Mouse (Mus musculus): ENCODE data around the gene Spaca7. TPM values are rescaled to one million over a fixed set of nuclear protein-coding genes. Genes with fewer than 3 reads are reported as not detected.
A peak's percentile ranks its signal among the peaks of the same experiment; 100 is the strongest.

The Spaca7 gene
- total and polyA plus RNA-seq, 2 experiments from 2014 or later, result not detected

DNA sequence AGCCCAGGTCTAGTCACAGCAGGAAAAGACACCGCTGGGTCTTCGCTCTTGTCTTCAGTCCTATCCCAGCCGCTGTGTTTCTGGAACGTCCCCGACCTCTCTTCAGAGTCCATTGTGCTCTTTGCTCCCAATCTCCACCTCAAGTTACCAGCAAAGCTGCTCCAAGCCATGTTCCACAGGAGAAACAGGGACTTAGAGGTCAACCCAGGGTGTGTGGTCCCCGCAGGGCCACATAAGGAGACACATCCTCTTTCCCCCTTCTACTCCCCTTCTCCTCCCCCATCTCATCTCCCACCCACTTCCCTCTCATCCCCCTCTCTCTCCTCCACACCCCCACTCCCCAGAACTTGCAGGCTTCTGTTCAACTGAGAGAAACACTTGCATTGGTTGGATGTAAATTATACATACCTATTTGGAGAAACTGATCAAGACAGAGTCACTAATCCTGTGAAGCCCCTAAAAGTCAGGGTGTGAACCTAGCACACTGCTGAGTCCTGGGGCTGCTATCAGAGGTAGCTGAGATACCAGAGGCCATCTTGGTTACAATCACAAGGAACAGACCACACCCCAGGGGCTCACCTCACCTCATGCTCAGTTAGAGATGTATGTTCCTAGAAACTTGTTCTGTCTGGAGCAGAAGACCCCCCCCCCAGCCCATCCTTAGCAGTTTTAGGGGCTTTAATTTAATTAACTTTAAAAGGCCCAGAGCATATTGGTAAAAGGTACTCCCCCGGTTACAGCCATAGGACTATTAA is 25.2 kb upstream of the Spaca7 start:
- ATAC-seq, result no peak
- H3K36me3 ChIP-seq (ENCODE audit: insufficient read depth, low read length), result no peaks in the 10 kb centered on the region
- H3K27ac ChIP-seq, result no peak overlapping the region
- no peak for DNase-seq (ENCODE audit: low spot score)
- no peaks in the 10 kb centered on the region for H3K4me1 ChIP-seq (ENCODE audit: insufficient read depth, low read length)
- peaks cover 3% of the 10 kb centered on the region; the same call in 1 of the 2 replicates for H3K9me3 ChIP-seq (ENCODE audit: low read length)
- H3K4me2 ChIP-seq (ENCODE audit: low read depth, low read length), result no peak overlapping the region
- WGBS, result 58% methylated on average over 7 of the region's 7 CpGs
- H3K4me3 ChIP-seq (ENCODE audit: low read length), result no peak overlapping the region
- H3K9ac ChIP-seq (replicated peaks; ENCODE audit: low read length), result no peak overlapping the region
- peaks cover 1% of the 10 kb centered on the region; the same call in 1 of the 2 replicates for H3K27me3 ChIP-seq (ENCODE audit: insufficient read depth, low read length)
- TF ChIP-seq CTCF (IDR thresholded peaks at IDR 0.05; ENCODE audit: low read depth), result no peak

DNA sequence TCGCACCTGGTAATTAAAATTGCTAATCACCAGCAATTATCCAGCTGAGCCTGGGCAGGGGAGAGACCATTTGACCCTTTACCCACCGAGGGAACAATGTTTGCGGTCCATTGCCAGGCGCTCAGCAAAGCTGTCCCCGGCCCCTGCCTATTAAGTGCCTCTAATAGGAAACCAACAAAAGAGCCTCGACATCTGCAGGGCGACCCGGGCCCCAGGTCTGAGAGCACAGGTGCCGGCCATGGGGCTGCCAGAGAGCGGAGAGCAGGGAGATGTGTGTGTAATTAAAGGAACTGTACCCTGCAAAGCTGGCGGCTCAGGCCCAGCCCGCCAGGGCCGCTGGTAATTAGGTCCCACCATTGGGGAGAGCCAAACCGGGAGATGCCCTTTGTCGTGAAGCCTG is 24.6 kb upstream of the Spaca7 start:
- Histone ChIP-seq H3K4me1 (ENCODE audit: insufficient read depth, low read length) (no peaks in the 10 kb centered on the region), H3K4me2 (ENCODE audit: low read depth, low read length) (no peak overlapping the region)
- ATAC-seq, result no peak

DNA sequence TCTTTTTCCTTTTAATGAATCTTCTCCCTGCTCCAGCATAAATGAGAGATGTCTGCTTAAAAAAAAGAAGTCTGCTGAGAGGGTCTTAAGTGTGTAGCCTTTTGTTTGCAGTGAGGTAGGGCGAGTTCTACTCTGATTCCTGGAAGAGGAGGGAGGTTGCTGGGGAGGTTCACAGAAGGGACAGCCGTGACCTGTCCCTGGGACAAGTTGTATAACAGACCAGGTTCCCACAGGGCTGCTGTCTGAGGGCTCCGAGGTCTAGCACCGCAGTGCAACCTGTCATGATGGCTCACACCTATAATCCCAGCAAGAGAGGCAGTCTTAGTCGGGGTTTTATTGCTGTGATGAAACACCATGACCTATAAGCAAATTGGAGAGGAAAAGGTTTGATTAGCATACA is 24.1 kb upstream of the Spaca7 start:
- TF ChIP-seq CTCF (IDR thresholded peaks at IDR 0.05; ENCODE audit: low read depth), result no peak
- H3K36me3 ChIP-seq (ENCODE audit: insufficient read depth, low read length), result no peaks in the 10 kb centered on the region
- H3K27ac ChIP-seq, result no peak overlapping the region
- H3K4me2 ChIP-seq (ENCODE audit: low read depth, low read length), result no peak overlapping the region
- ATAC-seq (no peak), DNase-seq (ENCODE audit: low spot score) (no peak)
- WGBS, result 58% methylated on average over 5 of the region's 5 CpGs
- H3K9me3 ChIP-seq (ENCODE audit: low read length), result peaks cover 3% of the 10 kb centered on the region; the same call in 1 of the 2 replicates
- no peaks in the 10 kb centered on the region for H3K27me3 ChIP-seq (ENCODE audit: insufficient read depth, low read length)
- H3K4me3 ChIP-seq (ENCODE audit: low read length), result no peak overlapping the region
- H3K4me1 ChIP-seq (ENCODE audit: insufficient read depth, low read length), result no peaks in the 10 kb centered on the region
- H3K9ac ChIP-seq (replicated peaks; ENCODE audit: low read length), result no peak overlapping the region

More for the DNA sequence above, 24.6 kb upstream of the Spaca7 start:
- WGBS, result 12% methylated on average over 15 of the region's 15 CpGs
- no peak overlapping the region for H3K27ac ChIP-seq
- no peaks in the 10 kb centered on the region for H3K27me3 ChIP-seq (ENCODE audit: insufficient read depth, low read length)
- no peak for TF ChIP-seq CTCF (IDR thresholded peaks at IDR 0.05; ENCODE audit: low read depth)
- no peaks in the 10 kb centered on the region for H3K36me3 ChIP-seq (ENCODE audit: insufficient read depth, low read length)
- H3K4me3 ChIP-seq (ENCODE audit: low read length), result no peak overlapping the region
- no peak for DNase-seq (ENCODE audit: low spot score)
- H3K9ac ChIP-seq (replicated peaks; ENCODE audit: low read length), result no peak overlapping the region
- peaks cover 3% of the 10 kb centered on the region; the same call in 1 of the 2 replicates for H3K9me3 ChIP-seq (ENCODE audit: low read length)

DNA sequence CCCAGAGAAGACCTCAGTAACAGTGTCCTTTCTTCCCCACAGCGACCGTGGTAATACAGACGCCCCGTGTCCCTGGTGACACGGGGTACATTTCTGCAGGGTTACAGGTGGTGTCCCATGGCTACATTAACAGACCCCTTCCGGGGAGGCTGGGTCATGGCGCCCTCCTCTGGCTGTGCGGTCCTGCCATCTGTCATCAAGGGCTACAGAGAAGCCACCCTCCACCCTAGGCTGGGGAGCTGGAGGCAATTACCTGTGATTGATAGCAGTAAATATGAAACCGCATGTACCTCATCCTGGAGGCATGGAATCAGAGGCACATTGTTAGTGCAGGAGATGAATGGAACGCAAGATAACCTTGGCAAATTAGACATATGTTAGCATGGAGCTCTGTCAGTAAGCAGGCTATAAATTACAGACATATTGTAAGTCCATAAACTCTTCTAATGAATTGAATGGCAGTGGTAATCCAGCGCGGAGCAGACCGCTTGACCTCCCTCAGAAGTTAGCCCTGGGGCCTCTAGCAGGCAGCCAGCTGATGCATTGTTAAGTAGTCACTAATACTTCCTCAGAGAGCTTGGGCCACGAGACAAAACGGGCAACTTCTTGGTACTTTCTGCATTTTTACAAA is 17.2 kb upstream of the Spaca7 start:
- ATAC-seq (peak; percentile 62; the same call in 1 of the 2 replicates), DNase-seq (ENCODE audit: low spot score) (peak; percentile 19)
- TF ChIP-seq CTCF (IDR thresholded peaks at IDR 0.05; ENCODE audit: low read depth), result peak; percentile 50
- Histone ChIP-seq H3K36me3 (ENCODE audit: insufficient read depth, low read length) (no peaks in the 10 kb centered on the region), H3K4me3 (ENCODE audit: low read length) (no peak overlapping the region), H3K27ac (no peak overlapping the region), H3K27me3 (ENCODE audit: insufficient read depth, low read length) (0 out of 2 replicates have a peak, but pooled peaks cover 4% of the 10 kb centered on the region), H3K9ac (replicated peaks; ENCODE audit: low read length) (no peak overlapping the region), H3K9me3 (ENCODE audit: low read length) (peaks cover 3% of the 10 kb centered on the region; the same call in 1 of the 2 replicates), H3K4me1 (ENCODE audit: insufficient read depth, low read length) (peaks cover 3% of the 10 kb centered on the region; the same call in 1 of the 2 replicates), H3K4me2 (ENCODE audit: low read depth, low read length) (no peak overlapping the region)
- 27% methylated on average over 15 of the region's 15 CpGs for WGBS

DNA sequence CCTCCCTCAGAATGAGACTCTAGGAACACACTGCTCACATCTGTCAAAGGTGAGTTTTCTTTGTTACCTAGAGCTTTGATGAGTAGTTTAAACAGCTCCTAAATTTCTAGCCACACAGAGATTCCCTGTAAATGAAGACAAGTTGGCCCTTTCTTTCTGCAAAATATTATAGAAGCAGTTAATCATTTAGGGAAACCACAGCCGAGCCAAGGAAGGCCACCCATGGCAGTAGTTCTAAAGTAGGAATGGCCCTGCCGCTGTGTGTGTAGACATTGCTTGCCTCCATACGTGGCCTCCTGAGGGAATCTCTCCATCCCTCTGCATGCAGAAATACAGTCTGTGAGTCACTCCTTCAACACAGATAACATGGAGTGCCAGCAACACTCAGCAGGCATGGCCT is 14.0 kb upstream of the Spaca7 start:
- Histone ChIP-seq H3K4me2 (ENCODE audit: low read depth, low read length) (no peak overlapping the region), H3K4me1 (ENCODE audit: insufficient read depth, low read length) (peaks cover 3% of the 10 kb centered on the region; the same call in 1 of the 2 replicates), H3K36me3 (ENCODE audit: insufficient read depth, low read length) (no peaks in the 10 kb centered on the region), H3K9me3 (ENCODE audit: low read length) (no peaks in the 10 kb centered on the region), H3K27me3 (ENCODE audit: insufficient read depth, low read length) (peaks cover 15% of the 10 kb centered on the region), H3K4me3 (ENCODE audit: low read length) (no peak overlapping the region), H3K27ac (no peak overlapping the region), H3K9ac (replicated peaks; ENCODE audit: low read length) (no peak overlapping the region)
- 92% methylated on average over 3 of the region's 3 CpGs for WGBS
- TF ChIP-seq CTCF (IDR thresholded peaks at IDR 0.05; ENCODE audit: low read depth), result no peak
- DNase-seq (ENCODE audit: low spot score) (no peak), ATAC-seq (no peak)

DNA sequence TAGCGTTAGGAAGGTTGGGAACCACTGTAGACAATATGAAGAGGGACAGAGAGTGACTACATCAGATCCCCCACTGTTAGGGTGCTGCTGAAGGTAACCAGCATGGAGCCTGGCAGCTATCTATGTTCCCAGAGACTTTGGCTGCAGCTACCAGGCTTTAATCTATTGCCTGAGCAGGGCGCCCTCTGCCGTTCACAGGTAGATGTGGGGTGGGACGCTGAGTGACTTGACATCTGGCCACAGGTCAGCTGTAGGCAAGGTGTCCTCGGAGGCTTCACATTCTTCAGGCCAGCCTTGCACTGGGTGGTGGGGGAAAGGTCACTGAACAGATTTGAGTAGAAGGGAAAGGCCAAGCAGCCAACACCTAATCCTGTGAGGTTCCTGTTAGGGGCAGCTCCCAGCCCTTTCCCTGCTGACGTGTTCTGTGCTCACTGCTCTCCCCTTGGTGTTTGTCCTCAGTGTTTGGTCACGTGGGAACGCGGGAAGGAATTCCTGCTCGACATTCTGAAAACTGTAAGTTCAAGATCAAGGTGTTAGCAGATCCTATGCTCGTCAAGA is 11.3 kb upstream of the Spaca7 start:
- Histone ChIP-seq H3K27ac (no peak overlapping the region), H3K4me2 (ENCODE audit: low read depth, low read length) (no peak overlapping the region), H3K4me1 (ENCODE audit: insufficient read depth, low read length) (peaks cover 3% of the 10 kb centered on the region; the same call in 1 of the 2 replicates), H3K27me3 (ENCODE audit: insufficient read depth, low read length) (peaks cover 16% of the 10 kb centered on the region), H3K9me3 (ENCODE audit: low read length) (no peaks in the 10 kb centered on the region), H3K4me3 (ENCODE audit: low read length) (no peak overlapping the region), H3K9ac (replicated peaks; ENCODE audit: low read length) (no peak overlapping the region), H3K36me3 (ENCODE audit: insufficient read depth, low read length) (no peaks in the 10 kb centered on the region)
- 21% methylated on average over 11 of the region's 11 CpGs for WGBS
- TF ChIP-seq CTCF (IDR thresholded peaks at IDR 0.05; ENCODE audit: low read depth), result peak; percentile 88
- DNase-seq (ENCODE audit: low spot score) (peak; percentile 80), ATAC-seq (no peak)
